Mouse (Mus musculus) forelimb bud, embryonic 11.5 days (tissue): ENCODE measurements at regions not wholly inside any gene's neighbourhood (a gene's known extent, or its start where the extent isn't known, plus 50 kb on each side); places are given as distances from the start of the nearest gene placed in this dataset.

Experiments
- DNase-seq: peaks from one replicate; pipeline ENCODE4 v3.0.0-alpha.2; 2012; ENCODE audit warnings: low read depth, low spot score

DNA sequence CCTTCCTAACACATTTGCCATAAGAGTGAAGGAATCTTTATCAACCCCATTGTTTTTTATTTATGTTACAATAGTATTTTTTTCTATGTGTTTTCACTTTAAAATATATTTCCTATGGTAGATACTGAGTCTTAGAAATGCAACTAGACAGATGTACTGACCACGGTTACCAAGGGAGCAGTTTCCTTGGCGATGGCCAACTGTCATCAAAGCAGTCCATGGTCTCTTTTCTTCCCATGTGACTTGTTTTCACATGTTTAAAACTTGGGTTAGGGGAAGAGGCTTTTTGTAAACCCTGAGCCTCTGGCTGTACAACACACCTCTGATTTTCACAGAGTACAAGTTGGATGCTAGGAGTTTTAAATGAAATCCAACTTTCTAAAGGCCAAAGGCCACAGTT lies 411.9 kb upstream of the Gm765 start:
- no peak for DNase-seq

DNA sequence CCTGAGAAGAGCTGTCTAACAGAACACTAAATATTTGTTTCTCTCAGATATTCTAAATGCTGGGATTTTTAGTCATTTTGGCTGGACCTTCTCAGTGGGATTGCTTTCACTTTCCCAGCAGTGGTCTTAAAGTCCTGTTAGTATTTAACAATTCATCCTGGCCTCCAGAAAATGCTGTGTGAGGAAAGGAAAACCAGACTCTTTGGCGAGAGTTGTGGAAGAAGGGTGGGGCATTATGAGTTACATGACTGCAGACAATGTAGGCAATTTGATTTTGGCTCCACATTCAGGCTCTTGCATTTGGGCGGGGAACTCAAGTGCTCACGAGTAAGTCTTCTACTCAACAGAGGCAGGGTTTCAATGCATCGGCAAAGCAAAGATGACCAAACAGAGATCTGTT lies 406.1 kb upstream of the Gm765 start:
- DNase-seq: no peak

GRCm38 (mm10) chr6:98746976-98747375 lies 404.4 kb upstream of the Gm765 start:
- DNase-seq: no peak

- no peak for DNase-seq
Measured at GRCm38 (mm10) chr6:98740447-98740846, 397.9 kb upstream of the Gm765 start.

GRCm38 (mm10) chr6:98731010-98731530 lies 388.5 kb upstream of the Gm765 start:
- DNase-seq: no peak

DNA sequence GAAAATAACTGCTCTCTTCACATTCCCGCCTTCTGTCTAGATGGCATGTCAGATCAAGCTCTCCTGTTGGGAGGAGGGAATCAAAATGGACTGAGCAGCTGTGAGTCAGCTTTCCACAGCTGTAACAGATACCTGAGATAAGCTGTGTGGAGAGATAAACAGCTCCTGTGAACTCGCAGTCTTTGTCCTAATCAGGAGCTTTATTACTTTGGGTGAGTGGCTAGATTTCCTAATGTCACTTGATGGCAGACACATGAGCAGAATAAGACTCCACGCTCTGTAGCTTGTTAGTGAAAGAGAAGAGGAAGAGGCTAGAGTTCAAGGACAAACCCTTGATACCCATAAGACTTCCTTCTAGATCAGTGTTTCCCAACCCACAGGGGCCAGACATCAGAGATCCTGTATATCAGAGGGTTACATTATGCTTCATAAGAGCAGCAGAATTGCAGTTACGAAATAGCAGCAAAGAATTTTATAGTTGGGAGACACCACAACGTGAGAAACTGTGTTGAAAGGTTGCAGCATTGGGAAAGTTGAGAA lies 384.1 kb upstream of the Gm765 start:
- DNase-seq: no peak

- no peak for DNase-seq
Measured at GRCm38 (mm10) chr6:98704887-98705622, 362.5 kb upstream of the Gm765 start.

GRCm38 (mm10) chr6:98697571-98697970 lies 355.0 kb upstream of the Gm765 start:
- no peak for DNase-seq

DNA sequence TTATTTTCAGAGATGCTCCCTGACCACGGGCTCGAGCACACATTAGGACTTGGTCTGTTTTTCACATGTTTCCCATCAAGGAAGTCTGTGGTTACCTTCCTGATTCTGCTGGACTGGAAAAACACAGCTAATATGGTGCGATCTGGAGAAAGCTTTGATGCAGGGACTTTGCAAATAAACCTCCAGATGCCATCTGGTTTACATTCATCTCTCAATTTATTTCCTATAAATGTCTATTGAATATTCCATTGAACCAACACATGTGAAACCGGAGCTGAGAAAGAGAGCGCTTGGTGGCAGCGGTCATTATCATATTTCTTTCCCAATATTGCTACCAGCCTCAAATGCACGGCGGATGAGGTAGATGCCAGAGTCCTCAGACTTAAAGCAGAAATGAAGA lies 350.9 kb upstream of the Gm765 start:
- DNase-seq: peak; percentile 76

GRCm38 (mm10) chr6:98690133-98690532 lies 347.6 kb upstream of the Gm765 start:
- DNase-seq: no peak

DNA sequence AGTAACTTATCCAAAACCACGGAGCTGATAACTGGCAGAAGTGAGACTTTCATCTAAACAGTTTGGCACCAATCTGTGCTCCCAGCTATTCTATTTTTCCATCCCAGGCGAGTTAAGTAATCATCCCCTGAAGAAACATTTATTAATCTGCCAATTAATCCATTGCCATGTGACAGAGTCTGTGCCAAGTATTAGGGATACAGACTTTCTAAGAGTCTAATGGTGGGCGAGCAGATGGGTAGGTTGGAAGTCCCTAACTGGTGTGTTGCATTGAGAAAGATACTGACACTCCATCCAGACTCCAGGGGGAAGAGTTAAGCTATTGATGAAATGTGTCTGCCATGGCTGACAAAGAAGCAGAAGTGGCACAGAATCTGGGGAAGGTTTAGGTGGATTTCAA lies 346.8 kb upstream of the Gm765 start:
- DNase-seq: no peak

DNA sequence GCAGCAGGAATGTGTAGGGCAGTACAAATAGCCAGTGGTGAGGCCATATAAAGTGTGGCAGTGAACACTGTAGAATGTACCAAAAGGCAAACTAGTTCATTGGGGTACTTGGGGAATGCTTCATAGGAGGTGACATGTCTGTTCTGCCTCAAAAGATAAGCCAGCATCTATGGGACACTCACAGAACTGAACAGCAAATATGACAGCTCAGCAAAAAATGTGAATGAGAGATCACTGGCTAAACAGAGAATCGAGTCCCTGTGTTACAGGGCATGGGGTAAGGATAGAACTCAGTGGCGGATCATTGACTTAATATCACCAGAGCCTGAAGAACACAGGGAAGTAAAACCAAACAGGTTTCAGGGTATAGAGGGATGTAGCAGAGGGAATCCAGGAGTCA lies 346.1 kb upstream of the Gm765 start:
- DNase-seq: no peak

DNA sequence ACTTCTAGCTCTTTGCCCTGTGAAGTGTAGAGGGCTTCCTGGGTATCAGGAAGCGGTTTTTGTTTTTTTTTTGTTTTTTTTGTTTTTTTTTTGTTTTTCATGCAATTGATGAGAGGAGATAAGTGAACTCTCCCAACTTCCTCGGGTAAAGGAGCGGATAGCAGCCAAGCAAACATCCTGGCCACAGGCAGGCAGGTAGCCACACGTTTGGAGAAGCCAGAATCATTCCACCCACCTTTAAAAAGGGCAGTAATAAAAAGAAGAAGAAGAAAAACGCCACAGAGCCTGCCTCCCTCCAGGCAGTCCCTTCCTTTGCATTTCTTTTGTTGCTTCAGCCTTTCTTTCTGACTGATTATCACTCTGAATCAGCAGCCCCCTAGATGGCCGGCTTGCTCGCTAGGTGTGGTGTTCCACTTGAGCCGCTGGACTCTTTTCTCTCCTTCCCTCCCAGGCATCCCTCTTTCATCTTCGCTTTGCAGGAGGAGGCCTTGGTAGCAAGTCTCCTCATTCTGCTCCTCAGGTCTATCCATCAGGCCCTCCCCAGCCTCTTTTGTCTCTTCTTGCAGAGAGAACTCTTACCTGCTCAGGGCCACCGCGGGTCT lies 323.9 kb upstream of the Gm765 start:
- no peak for DNase-seq

- no peak for DNase-seq
Measured at GRCm38 (mm10) chr6:98651827-98652226, 309.3 kb upstream of the Gm765 start.

DNA sequence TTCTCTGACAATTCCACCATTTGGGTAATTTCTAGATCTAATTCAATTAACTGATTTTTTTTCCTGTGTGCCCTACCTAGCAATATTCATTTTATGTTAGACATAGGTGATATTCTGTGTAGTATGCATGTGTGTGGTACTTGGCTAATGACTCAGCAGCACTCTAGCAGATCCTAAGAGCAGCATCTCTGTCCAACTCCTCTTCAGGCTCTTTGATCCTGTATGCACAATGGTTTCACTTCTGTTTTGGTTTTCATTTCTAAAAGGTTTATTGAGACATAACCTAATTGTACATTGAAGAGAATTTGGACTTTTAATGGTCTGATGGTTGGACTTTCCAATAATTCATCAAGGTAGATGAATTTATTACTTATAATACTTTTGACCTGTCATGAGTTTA lies 308.8 kb upstream of the Gm765 start:
- DNase-seq: no peak

DNA sequence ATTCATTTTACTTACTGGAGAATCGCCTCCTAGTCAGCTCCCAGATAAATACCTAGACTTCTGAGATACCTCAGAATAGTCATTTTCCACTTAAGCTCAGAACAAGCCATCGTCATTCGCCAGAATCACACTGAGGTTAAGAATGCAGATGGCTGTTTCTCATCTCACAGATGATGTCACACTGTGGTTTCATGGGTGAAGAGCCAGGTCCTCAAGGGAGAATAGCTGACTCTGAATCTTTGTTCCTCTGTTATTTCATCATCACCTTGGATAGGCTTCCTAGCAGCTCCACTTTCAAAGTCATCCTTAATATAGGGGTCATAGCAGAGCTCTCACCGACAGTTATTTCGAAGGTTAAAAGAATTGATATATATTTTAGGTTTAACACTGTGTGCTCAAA lies 297.8 kb upstream of the Gm765 start:
- no peak for DNase-seq

GRCm38 (mm10) chr6:98635816-98636215 lies 293.3 kb upstream of the Gm765 start:
- no peak for DNase-seq

DNA sequence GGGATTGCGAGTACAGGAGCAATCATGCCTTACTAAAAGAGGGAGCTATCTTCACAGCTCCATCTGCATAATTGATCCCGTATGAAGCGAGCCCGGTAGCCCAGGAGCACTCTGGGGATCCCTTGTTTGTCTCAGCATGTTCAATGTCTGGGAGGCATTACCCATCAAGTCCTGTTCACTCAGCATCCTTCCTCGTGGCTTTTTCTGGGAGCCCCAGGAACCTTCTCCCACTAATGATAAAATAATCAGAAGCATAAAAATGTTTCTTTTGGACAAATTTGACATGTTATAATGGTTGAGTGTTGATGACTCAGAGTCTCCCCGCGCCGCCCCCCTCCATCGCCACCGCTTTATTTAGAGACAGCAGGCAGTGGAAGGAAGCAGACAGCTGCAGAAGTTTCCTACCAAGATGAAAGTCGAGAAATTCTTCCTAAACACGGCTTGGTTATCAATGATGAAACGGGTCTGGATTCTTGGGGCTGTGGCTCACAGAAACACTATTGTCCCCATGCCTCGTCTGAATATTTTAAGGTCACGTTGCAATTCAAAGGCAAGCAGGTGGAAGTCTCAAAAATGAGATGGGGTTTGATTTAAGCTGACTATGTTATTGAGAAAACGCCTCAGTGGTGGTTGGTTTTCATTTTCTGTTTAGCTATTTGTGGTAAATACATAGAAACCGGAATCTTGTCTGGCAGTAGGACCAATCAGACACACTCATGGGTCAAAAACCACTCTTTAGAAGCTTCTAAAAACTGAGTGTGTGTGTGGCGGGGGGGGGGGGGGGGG lies 289.9 kb upstream of the Gm765 start:
- DNase-seq: peak; percentile 24

DNA sequence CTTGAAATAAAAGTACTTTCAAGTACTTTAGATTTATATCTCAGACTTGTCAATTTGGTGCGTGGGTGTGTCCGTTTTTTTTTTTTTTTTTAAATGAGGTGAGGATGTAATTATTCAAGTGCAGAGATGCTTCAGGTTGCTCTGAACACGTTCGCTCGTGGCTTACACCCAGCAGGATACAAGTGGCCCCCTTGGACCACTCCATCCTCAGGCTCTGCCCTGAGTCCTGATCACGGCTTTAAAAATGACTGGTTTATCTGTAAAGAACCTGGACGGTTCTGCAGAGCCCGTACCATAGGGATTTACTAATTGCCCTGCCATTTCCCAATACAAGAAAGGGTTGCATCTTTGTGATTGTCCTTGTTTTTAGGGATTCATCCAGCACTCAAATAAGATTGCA lies 288.7 kb upstream of the Gm765 start:
- DNase-seq: no peak

- no peak for DNase-seq
Measured at GRCm38 (mm10) chr6:98629646-98630045, 287.1 kb upstream of the Gm765 start.

DNA sequence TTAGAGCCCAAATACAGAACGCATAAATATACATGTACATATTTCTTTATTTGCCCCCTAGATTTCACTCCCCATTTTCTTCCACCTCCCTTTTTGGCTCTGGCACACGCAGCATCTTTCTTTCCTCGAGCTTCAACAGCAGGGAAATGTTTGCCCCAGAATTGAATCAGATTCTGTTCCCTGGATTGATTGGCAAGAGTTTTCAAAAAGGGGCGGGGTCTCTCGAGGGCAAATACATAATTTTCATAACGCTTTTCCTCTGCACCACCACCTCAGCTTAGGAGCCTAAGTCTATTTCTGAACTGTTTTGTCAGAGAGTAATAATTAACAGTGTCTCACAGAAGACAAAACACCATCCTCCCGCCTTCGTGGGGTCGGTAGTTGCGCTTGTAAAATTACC lies 283.9 kb upstream of the Gm765 start:
- DNase-seq: no peak

- no peak for DNase-seq
Measured at GRCm38 (mm10) chr6:98620886-98621285, 278.3 kb upstream of the Gm765 start.
